Mouse (Mus musculus) olfactory bulb, adult 2 months (tissue): ENCODE measurements around the gene Rassf8.

ENCODE experiments used
- CTCF ChIP-seq: fragments of 200-500 bp; IDR thresholded peaks from 2 replicates; pipeline ENCODE4 v1.5.1; 2012; ENCODE audit warnings: low read depth, mild to moderate bottlenecking, low read length, moderate library complexity; ENCODE audit not compliant: insufficient read depth
- POLR2A ChIP-seq: fragments of 200-500 bp; IDR thresholded peaks from 2 replicates; pipeline ENCODE4 v1.6.1; 2012; ENCODE audit warnings: mild to moderate bottlenecking, low read depth, low read length, moderate library complexity; ENCODE audit not compliant: insufficient read depth

GRCm38 (mm10) chr6:145804276-145804675 is 57.7 kb downstream of the Rassf8 start:
- TF ChIP-seq CTCF (no peak), POLR2A (no peak)
